Mouse (Mus musculus): Measurements from ENCODE around the gene Msi2. TPM values are rescaled to one million over a fixed set of nuclear protein-coding genes. Genes with fewer than 3 reads are reported as not detected.

Msi2 gene
- polyA plus RNA-seq, 1 experiment: 18.3 TPM

- no peak for TF ChIP-seq GATA1 (IDR thresholded peaks at IDR 0.05; ENCODE audit: low read length)
These were observed 168.8 kb downstream of the Msi2 start for GRCm38 (mm10) chr11:88549529-88549900.

GRCm38 (mm10) chr11:88548832-88549528 is 169.3 kb downstream of the Msi2 start:
- no peak for TF ChIP-seq GATA1 (IDR thresholded peaks at IDR 0.05; ENCODE audit: low read length)

GRCm38 (mm10) chr11:88548423-88548822 is 169.9 kb downstream of the Msi2 start:
- TF ChIP-seq GATA1 (IDR thresholded peaks at IDR 0.05; ENCODE audit: low read length): no peak

- no peak for TF ChIP-seq GATA1 (IDR thresholded peaks at IDR 0.05; ENCODE audit: low read length)
These were observed 174.5 kb downstream of the Msi2 start for GRCm38 (mm10) chr11:88543771-88544170.

- TF ChIP-seq GATA1 (IDR thresholded peaks at IDR 0.05; ENCODE audit: low read length): no peak
These were observed 175.5 kb downstream of the Msi2 start for GRCm38 (mm10) chr11:88542817-88543216.

GRCm38 (mm10) chr11:88541666-88542639 is 176.4 kb downstream of the Msi2 start:
- TF ChIP-seq GATA1 (IDR thresholded peaks at IDR 0.05; ENCODE audit: low read length): no peak

GRCm38 (mm10) chr11:88539637-88540478 is 178.5 kb downstream of the Msi2 start:
- TF ChIP-seq GATA1 (IDR thresholded peaks at IDR 0.05; ENCODE audit: low read length): no peak

GRCm38 (mm10) chr11:88538710-88539340 is 179.5 kb downstream of the Msi2 start:
- no peak for TF ChIP-seq GATA1 (IDR thresholded peaks at IDR 0.05; ENCODE audit: low read length)

GRCm38 (mm10) chr11:88537344-88537743 is 181.0 kb downstream of the Msi2 start:
- TF ChIP-seq GATA1 (IDR thresholded peaks at IDR 0.05; ENCODE audit: low read length): no peak

- TF ChIP-seq GATA1 (IDR thresholded peaks at IDR 0.05; ENCODE audit: low read length): no peak
These were observed 181.5 kb downstream of the Msi2 start for GRCm38 (mm10) chr11:88536861-88537260.

GRCm38 (mm10) chr11:88534331-88534929 is 183.9 kb downstream of the Msi2 start:
- no peak for TF ChIP-seq GATA1 (IDR thresholded peaks at IDR 0.05; ENCODE audit: low read length)

- TF ChIP-seq GATA1 (IDR thresholded peaks at IDR 0.05; ENCODE audit: low read length): no peak
These were observed 186.3 kb downstream of the Msi2 start for GRCm38 (mm10) chr11:88532016-88532415.

- no peak for TF ChIP-seq GATA1 (IDR thresholded peaks at IDR 0.05; ENCODE audit: low read length)
These were observed 188.3 kb downstream of the Msi2 start for GRCm38 (mm10) chr11:88530032-88530431.

GRCm38 (mm10) chr11:88528522-88529101 is 189.7 kb downstream of the Msi2 start:
- no peak for TF ChIP-seq GATA1 (IDR thresholded peaks at IDR 0.05; ENCODE audit: low read length)

Measured in G1E-ER4 (cell line).